Mouse (Mus musculus) CD4-positive helper T cell, adult 2 months (primary cell): Measurements from ENCODE around the gene Depp1.
"Not testable (repeated sequence)": the region's sequence is repeated elsewhere in the genome, so short reads cannot be mapped to it uniquely, and the experiment has no call there.

Experiments
- DNase-seq: peaks from one replicate; pipeline ENCODE4 v3.0.0-alpha.2; 2012; ENCODE audit warnings: low read depth, missing footprints, low spot score

The Depp1 gene

DNA sequence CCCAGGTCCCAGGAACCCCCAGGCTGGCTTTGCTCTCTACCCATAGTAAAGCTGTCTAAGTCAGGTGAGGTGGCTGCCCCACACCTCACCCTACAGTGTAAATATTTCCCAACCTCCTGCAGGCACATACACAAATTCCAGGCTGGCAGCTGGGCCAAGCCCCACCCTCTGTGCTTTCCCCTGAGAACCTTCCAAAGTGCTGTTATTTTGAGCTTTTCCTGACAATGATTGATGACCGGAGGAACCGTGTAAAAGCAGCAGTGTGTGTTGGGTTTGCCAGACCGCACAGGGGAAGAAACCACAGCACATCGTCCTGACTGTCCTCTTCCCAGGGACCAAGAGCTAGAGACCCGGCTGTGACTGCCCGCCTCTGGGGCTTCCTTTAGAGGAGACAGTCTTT lies at the start of gene Depp1:
Depp1 (plus strand) TSS at position 204 of the 400 bp plus-strand sequence.
- no peak for DNase-seq

- DNase-seq: not testable (repeated sequence)
Observed at GRCm38 (mm10) chr6:116600969-116601368, 49.4 kb upstream of the Depp1 start.

DNA sequence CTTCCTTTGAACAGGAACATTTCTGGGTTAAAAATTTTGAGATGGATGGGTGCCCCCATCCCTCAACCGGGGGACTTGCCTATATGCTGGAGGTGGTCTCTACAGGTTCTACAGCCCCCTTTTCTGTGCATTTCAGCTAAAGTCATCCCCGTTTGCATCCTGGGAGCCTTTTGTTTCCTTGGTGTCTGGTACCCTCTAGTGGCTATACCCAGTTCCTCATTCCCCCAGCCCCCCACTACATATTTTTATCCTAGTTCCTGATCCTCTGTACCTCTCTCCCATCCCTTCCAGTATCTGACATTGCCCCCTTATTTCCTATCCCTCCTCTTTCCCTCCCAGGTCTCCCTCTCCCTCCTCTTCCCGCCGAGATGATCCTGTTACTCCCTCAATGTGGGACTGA lies 43.2 kb upstream of the Depp1 start:
- no peak for DNase-seq

GRCm38 (mm10) chr6:116615719-116616118 lies 34.7 kb upstream of the Depp1 start:
- no peak for DNase-seq

GRCm38 (mm10) chr6:116618073-116618472 lies 32.3 kb upstream of the Depp1 start:
- DNase-seq: no peak

DNA sequence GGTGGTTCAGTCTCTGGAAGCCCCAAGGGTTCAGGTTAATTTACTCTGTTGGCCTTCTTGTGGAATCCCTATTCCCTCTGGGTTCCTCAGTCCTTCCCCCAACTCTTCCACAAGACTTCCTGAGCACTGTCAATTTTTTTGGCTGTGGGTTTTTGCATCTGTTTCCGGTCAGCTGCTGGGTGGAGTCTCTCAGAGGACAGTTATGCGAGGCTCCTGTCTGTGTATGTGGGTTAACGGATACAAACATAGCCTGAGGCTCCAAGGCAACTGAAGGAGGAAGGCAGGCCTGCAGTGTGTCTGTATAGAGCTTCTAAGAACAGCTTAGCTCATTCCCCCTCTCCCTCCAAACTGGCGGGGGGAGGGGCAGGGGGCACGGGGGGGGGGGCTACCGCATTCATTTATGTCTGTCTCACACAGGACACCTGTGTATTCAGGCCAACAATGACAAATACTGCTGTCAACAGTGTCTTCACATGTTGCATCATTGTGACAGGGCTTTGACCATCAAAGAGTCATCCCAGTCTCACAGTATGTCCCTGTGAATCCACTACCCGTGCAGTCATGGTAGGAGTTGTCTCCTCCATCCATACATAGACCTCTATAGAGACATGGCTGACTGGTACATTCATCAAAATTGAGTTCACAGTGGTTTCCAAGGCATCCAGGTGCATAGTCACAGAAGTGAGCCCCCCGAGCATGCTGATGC lies 28.9 kb upstream of the Depp1 start:
- DNase-seq: no peak

DNA sequence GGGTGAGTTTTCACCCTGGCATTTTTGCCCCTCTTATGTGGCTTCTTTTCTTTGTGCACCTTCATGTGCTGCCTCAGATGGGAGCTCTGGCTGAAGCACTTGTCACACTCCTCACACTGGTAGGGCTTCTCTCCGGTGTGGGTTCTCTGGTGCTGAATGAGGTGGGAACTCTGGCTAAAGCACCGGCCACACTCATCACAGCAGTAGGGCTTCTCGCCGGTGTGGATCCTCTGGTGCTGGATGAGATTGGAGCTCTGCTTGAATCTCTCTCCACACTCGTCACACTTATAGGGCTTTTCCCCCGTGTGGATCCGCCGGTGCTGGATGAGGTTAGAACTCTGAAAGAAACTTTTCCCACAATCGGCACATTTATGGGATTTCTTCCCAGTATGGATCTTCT lies 24.0 kb upstream of the Depp1 start:
- not testable (repeated sequence) for DNase-seq

GRCm38 (mm10) chr6:116628095-116628494 lies 22.3 kb upstream of the Depp1 start:
- no peak for DNase-seq

- peak; percentile 69 for DNase-seq
Observed at GRCm38 (mm10) chr6:116628539-116629171, 21.8 kb upstream of the Depp1 start, which contains the start of gene Zfp422. Zfp422 (minus strand) TSS chr6:116628999.

DNA sequence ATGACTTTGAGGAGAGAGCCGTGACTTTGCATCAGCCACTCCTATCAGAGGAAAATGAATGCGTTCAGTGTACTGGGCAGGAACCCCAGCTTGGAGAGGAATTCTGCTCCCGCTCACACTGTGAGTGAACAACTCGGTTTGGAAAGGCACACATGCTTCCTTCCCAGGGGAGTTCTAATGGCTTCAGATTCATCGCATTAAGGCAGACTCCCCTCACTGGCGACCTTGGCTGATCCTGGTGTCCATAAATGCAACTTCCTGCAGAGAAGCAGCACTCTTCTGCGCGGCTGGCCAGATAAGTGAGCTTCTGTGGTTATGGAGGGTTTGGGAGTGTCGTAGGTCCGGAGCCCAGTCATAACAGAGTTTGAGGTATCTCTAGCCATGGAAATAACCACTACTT lies 20.6 kb upstream of the Depp1 start:
- no peak for DNase-seq

- peak; percentile 55 for DNase-seq
Observed at GRCm38 (mm10) chr6:116632129-116632528, 18.3 kb upstream of the Depp1 start.

GRCm38 (mm10) chr6:116633741-116634695 lies 16.4 kb upstream of the Depp1 start:
- DNase-seq: peak; percentile 15

DNA sequence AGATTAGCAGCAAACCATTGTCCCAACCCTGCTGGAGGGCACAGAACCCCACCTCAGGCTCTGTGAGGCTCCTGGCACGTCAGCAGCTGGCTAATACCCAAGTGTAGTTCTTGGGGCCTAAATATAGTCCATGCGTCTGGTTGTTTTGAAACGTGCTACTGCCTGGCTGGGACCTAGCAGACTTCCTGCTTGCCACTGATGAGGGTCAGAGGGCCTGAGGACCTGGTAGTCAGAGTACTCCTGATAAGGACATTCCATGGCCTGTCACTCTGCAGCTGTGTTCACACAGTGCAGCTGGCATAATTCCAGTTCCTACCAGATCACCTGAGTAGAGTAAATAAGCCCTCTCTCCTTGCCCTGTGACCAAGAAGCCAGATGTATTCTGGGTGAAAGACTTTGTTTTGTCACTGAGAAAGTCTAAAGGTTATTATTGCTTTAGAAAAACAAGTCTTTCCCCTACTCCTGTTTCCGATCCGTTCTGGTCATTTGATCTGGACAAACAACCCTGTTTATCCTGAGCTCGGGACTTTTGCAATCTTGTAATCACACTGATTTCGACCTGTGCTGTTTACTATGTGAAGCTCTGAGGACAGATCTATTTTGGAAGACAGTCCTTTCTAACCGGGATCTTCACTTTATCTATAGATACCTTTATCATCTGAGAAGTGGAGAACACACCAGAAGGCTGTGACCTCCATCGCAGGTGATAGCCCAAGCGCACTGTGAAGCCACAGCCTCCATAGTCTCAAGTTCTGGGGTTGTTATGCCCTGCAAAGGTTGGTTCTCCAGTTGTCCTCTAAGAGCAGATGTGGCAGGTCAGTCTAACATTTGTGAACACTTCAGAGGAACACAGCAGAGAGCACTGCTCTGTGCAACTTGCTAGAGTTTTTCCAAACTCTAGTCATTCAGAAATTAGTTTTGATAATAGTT lies 14.9 kb upstream of the Depp1 start:
- no peak for DNase-seq

- no peak for DNase-seq
Observed at GRCm38 (mm10) chr6:116636581-116637235, 13.7 kb upstream of the Depp1 start.

DNA sequence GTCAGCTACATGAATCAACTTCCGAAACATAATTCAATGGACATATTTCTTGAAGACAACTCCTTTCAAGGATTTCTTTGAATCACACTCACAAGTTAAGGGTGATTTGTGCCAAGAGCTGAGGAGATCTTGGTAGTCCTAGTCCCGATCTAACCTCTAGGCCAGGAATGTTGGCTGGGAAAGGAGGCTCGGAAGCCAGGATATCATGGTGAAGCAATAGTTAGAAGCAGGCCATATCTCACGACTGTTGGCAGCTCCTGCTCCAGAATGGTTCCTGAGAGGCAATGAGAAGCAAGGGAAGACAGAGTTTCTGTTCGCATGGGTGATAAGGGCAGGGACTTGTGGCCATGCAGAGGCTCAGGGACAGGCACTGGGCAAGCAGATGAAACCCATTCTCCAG lies 12.9 kb upstream of the Depp1 start:
- no peak for DNase-seq

DNA sequence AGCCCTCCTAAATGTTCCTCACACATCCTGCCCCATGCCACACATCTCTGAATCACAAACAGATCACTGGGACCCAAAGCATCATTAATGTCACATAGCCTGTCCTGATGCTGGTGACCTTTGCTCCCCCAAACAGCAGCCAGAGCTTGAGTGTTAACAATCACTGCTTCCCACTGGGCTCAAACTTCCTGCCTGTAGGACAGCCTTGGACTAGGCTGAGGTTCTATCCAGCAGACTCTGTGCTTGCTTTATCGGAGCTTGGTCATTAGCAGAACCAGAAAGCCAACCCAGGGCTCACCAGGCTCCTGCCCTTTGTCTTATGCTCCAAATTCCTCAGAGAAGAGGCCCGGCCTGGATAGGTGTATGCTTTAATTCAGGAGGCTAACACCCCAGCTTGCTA lies 11.5 kb upstream of the Depp1 start:
- no peak for DNase-seq

GRCm38 (mm10) chr6:116639663-116640062 lies 10.7 kb upstream of the Depp1 start:
- DNase-seq: no peak

- no peak for DNase-seq
Observed at GRCm38 (mm10) chr6:116642942-116643341, 7.5 kb upstream of the Depp1 start.

DNA sequence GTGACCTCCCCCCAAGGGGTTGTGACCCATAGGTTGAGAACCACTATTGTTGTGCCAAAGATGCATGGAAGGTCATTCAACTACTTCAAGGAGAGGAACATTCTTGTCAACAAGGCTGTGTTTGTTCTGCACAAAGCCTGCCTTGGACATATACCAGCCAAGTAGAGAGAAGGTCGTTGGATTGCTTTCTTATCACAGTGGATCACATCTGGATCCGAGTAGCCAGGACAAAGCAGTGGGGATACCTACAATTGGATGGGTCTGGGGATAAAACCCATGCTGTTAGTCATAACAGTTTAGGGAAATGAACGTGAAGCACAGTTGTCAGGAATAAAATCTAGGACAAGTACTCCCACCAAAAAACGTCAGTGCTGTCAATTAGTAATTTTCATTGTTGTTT lies 6.5 kb upstream of the Depp1 start:
- DNase-seq: no peak

GRCm38 (mm10) chr6:116644335-116644734 lies 6.1 kb upstream of the Depp1 start:
- no peak for DNase-seq

DNA sequence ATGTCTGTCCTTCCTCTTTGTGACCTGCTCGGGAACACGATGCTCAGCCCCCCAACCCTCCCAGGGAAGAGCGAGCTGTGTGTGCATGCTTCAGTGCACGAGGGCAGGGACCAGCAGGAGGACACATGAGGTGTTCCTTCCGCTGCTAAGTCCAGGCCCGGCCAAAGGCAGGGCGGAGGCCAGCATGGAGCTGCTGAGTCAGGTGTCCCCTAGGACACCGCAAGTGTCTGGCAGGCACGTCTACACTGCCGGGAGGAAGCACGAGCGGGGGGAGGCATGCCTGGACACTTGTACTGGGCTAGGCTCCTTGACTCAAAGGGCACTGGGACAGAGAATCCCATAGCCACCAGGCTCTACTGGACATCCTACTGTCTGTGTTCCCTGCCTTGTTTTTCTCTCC lies 2.6 kb upstream of the Depp1 start:
- no peak for DNase-seq
